In genomic region chr19:40661108-40661507, GRCm38 (mm10) we compare ENCODE assay signal across 8 mouse cellular contexts. TPM values are rescaled to one million over a fixed set of nuclear protein-coding genes. Genes with fewer than 3 reads are reported as not detected.
DNase-seq lines count a peak whose midpoint lies in the region; ATAC-seq lines count a peak whose summit lies in the region.

No protein-coding gene starts in this region.

- ATAC-seq in activated CD4-positive, CD25-positive, alpha-beta regulatory T cell, adult 4 months = peak; percentile 81
- no peak for ATAC-seq in heart, embryonic 15.5 days (replicated peaks; ENCODE audit: insufficient number of reproducible peaks, insufficient read depth, low FRiP score, low read depth)
- ATAC-seq in liver, embryonic 16.5 days (ENCODE audit: low read depth) = no peak
- ATAC-seq in neural tube, embryonic 13.5 days (ENCODE audit: low read depth) = 0 out of 2 replicates have a peak, but pooled peaks have one; percentile 19

- WGBS in heart, embryonic 15.5 days = 80% methylated on average over 2 of the region's 2 CpGs
- WGBS in liver, embryonic 16.5 days (ENCODE audit: insufficient replicate concordance) = 40% methylated on average over 2 of the region's 2 CpGs
- whole genome bisulfite sequencing in neural tube, embryonic 13.5 days = 77% methylated on average over 2 of the region's 2 CpGs

- H3K4me2 ChIP-seq in heart, embryonic 15.5 days = peak overlapping the region; percentile 80
- H3K4me2 ChIP-seq in liver, embryonic 16.5 days (ENCODE audit: low read depth, low read length) = peak overlapping the region; percentile 47
- peak overlapping the region; percentile 65 for H3K4me2 ChIP-seq in neural tube, embryonic 13.5 days

- no peaks in the 10 kb centered on the region for H3K36me3 ChIP-seq in heart, embryonic 15.5 days
- no peaks in the 10 kb centered on the region for H3K36me3 ChIP-seq in liver, embryonic 16.5 days (ENCODE audit: control insufficient read depth, insufficient read depth)
- H3K36me3 ChIP-seq in neural tube, embryonic 13.5 days = no peaks in the 10 kb centered on the region

- no peak overlapping the region for H3K9ac ChIP-seq in heart, embryonic 15.5 days
- H3K9ac ChIP-seq in liver, embryonic 16.5 days (ENCODE audit: low read depth, low read length) = no peak overlapping the region
- peak overlapping the region; percentile 74 for H3K9ac ChIP-seq in neural tube, embryonic 13.5 days

- no peak overlapping the region for H3K27ac ChIP-seq in heart, embryonic 15.5 days
- peak overlapping the region; percentile 42 for H3K27ac ChIP-seq in liver, embryonic 16.5 days (ENCODE audit: low read length)
- peak overlapping the region; percentile 85; the same call in 1 of the 2 replicates for H3K27ac ChIP-seq in neural tube, embryonic 13.5 days (replicated peaks)

- no peaks in the 10 kb centered on the region for H3K9me3 ChIP-seq in heart, embryonic 15.5 days (replicated peaks)
- no peaks in the 10 kb centered on the region for H3K9me3 ChIP-seq in liver, embryonic 16.5 days (replicated peaks; ENCODE audit: control insufficient read depth, low read length)
- H3K9me3 ChIP-seq in neural tube, embryonic 13.5 days = no peaks in the 10 kb centered on the region

- H3K4me3 ChIP-seq in heart, embryonic 15.5 days = peak overlapping the region; percentile 47
- peak overlapping the region; percentile 44; the same call in 1 of the 2 replicates for H3K4me3 ChIP-seq in liver, embryonic 16.5 days (ENCODE audit: low read depth, low read length)
- H3K4me3 ChIP-seq in neural tube, embryonic 13.5 days = peak overlapping the region; percentile 42

- DNase-seq in 3T3-L1 (ENCODE audit: low read depth, low spot score) = peak; percentile 24
- no peak for DNase-seq in right cerebral cortex, adult 2 months (ENCODE audit: low spot score in 2 of 2)
- DNase-seq in ovary, postnatal 14 days (ENCODE audit: low spot score) = no peak
- no peak for DNase-seq in cerebellum, adult 11 months

- no peaks in the 10 kb centered on the region for H3K27me3 ChIP-seq in heart, embryonic 15.5 days
- no peaks in the 10 kb centered on the region for H3K27me3 ChIP-seq in liver, embryonic 16.5 days (ENCODE audit: control insufficient read depth, insufficient read depth, low read depth, low read length)
- no peaks in the 10 kb centered on the region for H3K27me3 ChIP-seq in neural tube, embryonic 13.5 days

- H3K4me1 ChIP-seq in heart, embryonic 15.5 days (replicated peaks) = peaks cover 18% of the 10 kb centered on the region
- no peaks in the 10 kb centered on the region; the same call in 1 of the 2 replicates for H3K4me1 ChIP-seq in liver, embryonic 16.5 days (ENCODE audit: control insufficient read depth, low read depth, low read length)
- peaks cover 50% of the 10 kb centered on the region for H3K4me1 ChIP-seq in neural tube, embryonic 13.5 days (replicated peaks)

RNA-seq across cellular contexts. Expression of gene Entpd1, which starts 48.9 kb away (rescaled TPM):
- polyA plus RNA-seq in activated CD4-positive, CD25-positive, alpha-beta regulatory T cell, adult 4 months (2017; shearing (Covaris generic)) = 10 to 100 TPM; 37.7 to 51.7 TPM
- polyA plus RNA-seq in heart, embryonic 15.5 days (2015; fragmentation: Nextera tagmentation; extraction: Ambion mirVana) = 8.9 and 12.8 TPM in 2 replicates
- polyA plus RNA-seq in liver, embryonic 16.5 days (2015; fragmentation: Nextera tagmentation; extraction: Ambion mirVana) = 4.7 and 5.9 TPM in 2 replicates
- 8.1 and 10.7 TPM in 2 replicates for polyA plus RNA-seq in neural tube, embryonic 13.5 days (2015; fragmentation: Nextera tagmentation; extraction: Ambion mirVana)

RNA-seq across cellular contexts. Expression of gene Tctn3, which starts 49.1 kb away (rescaled TPM):
- polyA plus RNA-seq in activated CD4-positive, CD25-positive, alpha-beta regulatory T cell, adult 4 months (2017; shearing (Covaris generic)) = 1 to 10 TPM; 6.5 to 7.2 TPM
- polyA plus RNA-seq in heart, embryonic 15.5 days (2015; fragmentation: Nextera tagmentation; extraction: Ambion mirVana) = 9.6 TPM in 2 replicates
- 1.3 and 1.6 TPM in 2 replicates for polyA plus RNA-seq in liver, embryonic 16.5 days (2015; fragmentation: Nextera tagmentation; extraction: Ambion mirVana)
- 8.2 and 10.6 TPM in 2 replicates for polyA plus RNA-seq in neural tube, embryonic 13.5 days (2015; fragmentation: Nextera tagmentation; extraction: Ambion mirVana)

Comparison
In these comparisons a context has a peak if more than half of its experiments do, and no peak if none do; other contexts are left out.
1. ATAC-seq: peak in activated CD4-positive, CD25-positive, alpha-beta regulatory T cell, adult 4 months (single experiment) and neural tube, embryonic 13.5 days (single experiment); none in heart, embryonic 15.5 days (single experiment) and liver, embryonic 16.5 days (single experiment).
2. Peak in every context shown above with its lines, with median percentiles within 50 percentile points of each other: H3K4me2 ChIP-seq and H3K4me3 ChIP-seq.